Mouse (Mus musculus) spleen, postnatal 4 days (tissue): ENCODE data around the gene Cdc123.
A peak's percentile ranks its signal among the peaks of the same experiment; 100 is the strongest.

Experiments used
- DNase-seq, 2 experiments: peaks; one replicate each; pipeline ENCODE4 v3.0.0; 2022; ENCODE audit warnings: low spot score in 2 of 2

The Cdc123 gene

GRCm38 (mm10) chr2:5804440-5805045, 40.4 kb downstream of the Cdc123 start:
- DNase-seq: peak; percentile 44 to 64

GRCm38 (mm10) chr2:5801927-5802590, 42.9 kb downstream of the Cdc123 start:
- DNase-seq: peak in 1 of 2 experiments; percentile 54

GRCm38 (mm10) chr2:5801182-5801640, 43.8 kb downstream of the Cdc123 start:
- peak; percentile 23 to 61 for DNase-seq

- DNase-seq: no peak
These were observed 46.9 kb downstream of the Cdc123 start for GRCm38 (mm10) chr2:5797816-5798672.

DNA sequence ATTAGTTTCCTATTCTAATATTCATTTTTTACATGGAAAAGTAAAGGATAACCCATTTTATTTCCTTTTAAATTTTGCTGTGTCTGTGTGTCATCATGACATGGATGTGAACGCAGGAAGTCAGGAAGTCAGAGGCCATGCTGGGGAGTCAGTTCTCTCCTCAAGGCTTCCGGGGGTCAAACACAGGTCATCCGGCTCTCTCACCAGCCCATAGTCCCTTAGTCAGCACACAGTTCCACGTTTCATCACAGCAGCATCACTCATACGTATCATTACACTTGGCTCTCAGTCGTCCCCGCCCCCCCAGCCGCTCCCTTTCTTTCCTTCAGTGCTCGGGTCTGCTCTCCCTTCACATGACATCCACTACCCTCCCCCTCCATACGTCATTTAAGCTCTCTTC, 51.2 kb downstream of the Cdc123 start:
- no peak for DNase-seq

DNA sequence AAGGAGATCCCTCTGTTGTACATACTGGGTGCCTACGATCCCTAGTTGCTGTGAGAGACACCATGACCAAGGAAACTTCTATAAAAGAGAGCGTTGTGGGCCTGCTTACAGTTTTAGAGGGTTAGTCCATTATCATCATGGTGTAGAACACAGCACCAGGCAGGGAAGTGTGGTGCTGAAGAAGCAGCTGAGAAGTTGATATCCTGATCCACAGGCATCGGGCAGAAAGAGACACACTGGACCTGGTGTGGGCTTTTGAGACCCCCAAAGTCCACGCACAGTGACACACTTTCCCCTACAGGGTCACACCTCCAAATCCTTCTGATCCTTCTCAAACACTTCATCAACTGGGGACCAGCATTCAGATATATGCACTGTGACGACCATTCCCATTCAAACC, 52.9 kb downstream of the Cdc123 start:
- DNase-seq: peak in 1 of 2 experiments; percentile 50

GRCm38 (mm10) chr2:5789625-5790160, 55.3 kb downstream of the Cdc123 start:
- no peak for DNase-seq

GRCm38 (mm10) chr2:5787391-5787790, 57.6 kb downstream of the Cdc123 start:
- DNase-seq: peak in 1 of 2 experiments; percentile 36

GRCm38 (mm10) chr2:5772464-5772863, 72.5 kb downstream of the Cdc123 start:
- no peak for DNase-seq

DNA sequence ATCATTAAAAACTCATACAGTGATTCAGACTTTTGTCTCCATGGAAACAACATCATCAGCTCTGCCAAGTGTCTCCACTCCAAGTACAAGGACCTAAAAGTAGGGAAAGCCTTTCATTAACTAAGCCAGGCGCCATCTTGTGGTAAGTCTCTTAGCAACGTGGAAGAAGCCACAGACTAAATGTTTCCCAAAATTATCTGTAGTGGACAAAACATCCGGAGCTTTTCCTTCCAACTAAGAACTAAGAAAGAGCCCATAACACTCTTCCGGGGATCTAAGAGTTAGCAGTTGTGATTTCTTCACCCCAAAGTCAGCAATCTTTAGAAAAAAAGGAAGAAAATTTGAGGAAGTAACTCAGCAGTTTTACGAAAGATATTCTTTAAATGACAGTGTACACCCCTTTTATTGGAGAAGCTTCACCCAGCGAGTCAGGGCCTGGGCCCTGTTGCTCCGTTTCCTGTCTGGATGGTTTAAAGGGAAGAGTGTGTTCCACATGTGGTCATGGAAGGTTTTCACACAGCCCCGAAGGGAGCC, 74.2 kb downstream of the Cdc123 start:
- no peak for DNase-seq

- no peak for DNase-seq
These were observed 75.3 kb downstream of the Cdc123 start for GRCm38 (mm10) chr2:5769630-5770029.

GRCm38 (mm10) chr2:5768946-5769345, 76.0 kb downstream of the Cdc123 start:
- no peak for DNase-seq

GRCm38 (mm10) chr2:5762031-5762430, 82.9 kb downstream of the Cdc123 start:
- no peak for DNase-seq

DNA sequence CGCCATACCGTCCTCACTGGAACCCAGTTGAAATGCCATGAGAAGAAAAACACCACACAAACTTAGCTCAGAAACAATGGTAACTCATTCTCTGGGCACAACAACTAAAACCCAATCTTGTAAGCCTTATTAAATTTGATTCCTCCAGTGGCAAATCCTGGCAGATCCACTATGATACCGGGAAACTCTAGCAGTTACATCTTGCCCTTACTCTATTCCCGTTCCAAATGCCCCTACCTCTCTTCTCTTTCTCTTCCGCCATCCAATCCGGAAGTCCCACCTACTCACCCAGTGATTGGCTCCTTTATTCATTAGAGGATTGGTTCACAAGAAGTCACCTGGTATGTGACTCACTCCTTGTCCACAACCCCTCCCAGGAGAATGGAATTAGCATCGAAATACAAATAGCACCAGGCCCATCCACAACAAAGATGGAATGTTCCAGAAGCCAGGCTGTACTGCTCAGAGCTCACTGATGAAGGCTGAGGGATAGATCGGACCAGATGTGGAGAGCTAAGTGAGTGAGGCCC, 84.4 kb downstream of the Cdc123 start:
- DNase-seq: no peak

DNA sequence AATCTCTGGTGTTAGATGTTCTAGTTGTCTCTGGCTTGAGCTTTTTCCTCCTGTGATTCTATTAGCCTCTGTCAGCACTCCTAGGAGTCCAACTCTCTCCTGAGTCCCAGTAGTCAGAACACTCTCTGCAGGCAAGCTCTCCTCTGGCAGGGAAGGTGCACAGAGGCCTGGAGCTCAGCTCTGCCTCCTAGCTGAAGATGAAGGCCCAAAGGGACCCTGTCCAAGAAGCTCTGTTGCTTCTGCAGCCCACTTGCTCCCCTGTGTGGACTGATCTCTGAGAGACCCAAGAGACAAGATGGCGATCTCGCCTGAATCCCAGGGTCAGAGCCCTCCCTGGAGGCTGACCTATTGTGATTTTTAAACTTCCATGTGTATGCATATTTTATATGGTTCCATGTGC, 86.4 kb downstream of the Cdc123 start:
- DNase-seq: no peak

DNA sequence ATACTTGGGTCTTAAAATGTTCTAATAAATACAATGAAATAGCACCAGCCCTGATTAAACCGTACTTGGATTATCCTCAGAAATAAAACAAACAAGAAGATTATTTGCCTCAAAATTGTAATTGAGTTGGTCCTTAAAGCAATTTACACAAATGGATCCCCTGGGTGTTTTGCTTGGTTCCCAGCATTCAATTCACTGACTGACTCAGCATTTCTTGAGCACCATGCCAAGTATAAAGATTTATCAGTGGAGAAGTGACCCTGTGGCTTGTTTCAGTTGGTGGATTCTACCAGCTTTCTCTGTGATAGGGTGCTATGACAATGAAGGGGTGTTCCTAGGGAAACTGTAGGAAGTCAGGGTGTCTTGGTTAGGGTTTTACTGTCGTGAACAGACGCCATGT, 94.1 kb downstream of the Cdc123 start:
- DNase-seq: no peak

- no peak for DNase-seq
These were observed 95.8 kb downstream of the Cdc123 start for GRCm38 (mm10) chr2:5749210-5749609.

GRCm38 (mm10) chr2:5747545-5748043, 97.4 kb downstream of the Cdc123 start:
- no peak for DNase-seq

GRCm38 (mm10) chr2:5746529-5746928, 98.4 kb downstream of the Cdc123 start:
- DNase-seq: no peak
